Mouse (Mus musculus): ENCODE results near the gene Nthl1. TPM values are rescaled to one million over a fixed set of nuclear protein-coding genes. Genes with fewer than 3 reads are reported as not detected.

Gene Nthl1
- total RNA-seq, 2 experiments from 2014 or later = 2.8 to 3.4 TPM

DNA sequence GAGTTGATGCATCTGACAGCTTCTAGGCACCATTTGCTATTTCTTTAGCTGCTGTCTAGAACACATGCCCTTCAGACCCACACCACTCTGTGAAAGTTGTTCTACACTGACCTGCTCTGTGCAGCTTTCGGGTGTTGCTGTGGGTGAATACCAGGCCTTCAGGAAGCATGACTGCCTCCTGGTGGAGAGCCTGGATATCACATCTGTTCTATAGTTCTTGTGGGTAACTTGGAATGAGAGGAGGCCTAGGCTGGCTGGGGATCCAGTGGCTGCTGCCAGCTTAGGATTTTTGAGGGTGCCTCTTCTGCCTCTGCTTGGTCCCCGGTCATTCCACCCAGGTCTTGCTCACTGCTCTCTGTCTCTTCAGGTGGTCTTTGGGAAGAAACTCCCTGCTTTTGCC is 43.7 kb downstream of the Nthl1 start:
- intact Hi-C loops (cut with DNase I) = loop anchor here (1.0 kb wide), 1 partner anchor 31 kb away; the partner anchor contains the start of gene Tbl3
- DNase-seq (ENCODE audit: low spot score) = no peak

DNA sequence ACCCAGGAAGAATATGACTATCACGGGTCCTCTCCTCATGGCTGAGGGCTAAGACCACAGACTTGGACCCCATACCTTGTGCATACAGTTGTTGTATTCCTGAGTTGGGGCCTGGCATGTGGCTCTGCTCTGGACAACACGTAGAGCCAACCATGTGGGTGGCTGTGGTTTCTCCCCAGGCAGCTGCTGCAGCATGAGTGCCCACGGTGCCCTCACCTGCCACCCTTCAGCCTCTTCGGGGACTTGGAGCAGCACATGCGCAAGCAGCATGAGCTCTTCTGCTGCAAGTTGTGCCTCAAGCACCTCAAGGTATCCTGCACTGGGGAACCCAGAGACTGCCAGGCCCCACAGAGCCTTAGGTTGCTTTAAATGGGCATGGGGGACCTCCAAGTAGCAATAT is 44.4 kb downstream of the Nthl1 start:
- intact Hi-C loops (cut with DNase I) = loop anchor here (1.0 kb wide), 1 partner anchor 30 kb away; the partner anchor contains the start of gene Tbl3
- DNase-seq (ENCODE audit: low spot score) = no peak

GRCm38 (mm10) chr17:24677500-24678080 is 45.1 kb downstream of the Nthl1 start:
- intact Hi-C loops (cut with DNase I) = no loop called here
- no peak for DNase-seq (ENCODE audit: low spot score)

- DNase-seq (ENCODE audit: low spot score) = no peak
- intact Hi-C loops (cut with DNase I) = no loop called here
Measured at GRCm38 (mm10) chr17:24686514-24686913, 54.0 kb downstream of the Nthl1 start.

DNA sequence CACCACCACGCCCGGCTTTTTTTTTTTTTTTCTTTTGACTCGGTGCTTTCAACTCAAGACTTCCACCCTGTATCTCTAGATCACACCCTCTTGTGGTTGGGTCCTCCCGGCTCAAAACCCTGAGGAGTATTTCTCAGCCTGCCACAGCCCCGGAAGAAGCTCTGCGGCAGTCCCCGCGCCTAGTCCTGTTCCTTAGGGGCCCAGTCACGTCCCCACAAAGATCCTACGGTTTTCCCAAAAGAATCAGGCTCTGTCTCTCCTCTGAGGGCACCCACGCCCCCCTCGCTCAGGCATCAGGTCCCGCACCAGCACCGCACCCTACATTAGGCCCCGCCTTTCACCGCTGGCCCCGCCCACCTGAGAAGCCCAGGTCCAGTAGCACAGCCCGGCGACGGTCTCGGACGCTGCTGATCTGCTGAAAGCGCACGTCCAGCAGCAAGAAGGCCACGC is 54.7 kb downstream of the Nthl1 start:
- DNase-seq (ENCODE audit: low spot score) = no peak
- intact Hi-C loops (cut with DNase I) = no loop called here

GRCm38 (mm10) chr17:24687599-24687998 is 55.1 kb downstream of the Nthl1 start:
- intact Hi-C loops (cut with DNase I) = no loop called here
- no peak for DNase-seq (ENCODE audit: low spot score)

Small RNA genes lying within 50 kb of the gene (microRNA-seq; reads per million reads assigned to microRNA genes)
- not detected for gene Gm24589

Other genes with a start within 250 kb of the Nthl1 start
- 10 to 100 TPM; 60.3 to 60.5 TPM for gene Rnps1, start 218.1 kb upstream of the Nthl1 start, total RNA-seq (2021)
- 100 to 1,000 TPM; 409 to 483 TPM for gene Eci1, start 206.0 kb upstream of the Nthl1 start, total RNA-seq (2021)
- 1 to 10 TPM in 1 of 2 experiments, under 1 TPM in 1; 0.78 to 1.2 TPM for gene Dnase1l2, start 189.6 kb upstream of the Nthl1 start, total RNA-seq (2021)
- gene E4f1, start 162.4 kb upstream of the Nthl1 start, total RNA-seq (2021) = 10 to 100 TPM; 11.1 to 11.4 TPM
- 10 to 100 TPM; 42.3 to 43.3 TPM for gene Pgp, start 162.3 kb upstream of the Nthl1 start, total RNA-seq (2021)
- not detected for gene Bricd5, start 158.8 kb upstream of the Nthl1 start, total RNA-seq (2021)
- gene Mlst8, start 153.6 kb upstream of the Nthl1 start, total RNA-seq (2021) = 10 to 100 TPM in 1 of 2 experiments, 1 to 10 TPM in 1; 9.4 to 11.3 TPM
- gene Caskin1, start 144.1 kb upstream of the Nthl1 start, total RNA-seq (2021) = under 1 TPM; 0.14 to 0.39 TPM
- gene Traf7, start 104.7 kb upstream of the Nthl1 start, total RNA-seq (2021) = 10 to 100 TPM; 43.6 to 54.1 TPM
- not detected for gene Rab26, start 98.5 kb upstream of the Nthl1 start, total RNA-seq (2021)
- gene Pkd1, start 82.8 kb upstream of the Nthl1 start, total RNA-seq (2021) = 10 to 100 TPM; 41.2 to 50.6 TPM
- 100 to 1,000 TPM in 1 of 2 experiments, 10 to 100 TPM in 1; 93.9 to 101 TPM for gene Tsc2, start 50 bp upstream of the Nthl1 start, total RNA-seq (2021)
- gene Slc9a3r2, start 17.6 kb downstream of the Nthl1 start, total RNA-seq (2021) = 100 to 1,000 TPM in 1 of 2 experiments, 10 to 100 TPM in 1; 96.0 to 135 TPM
- not detected for gene Npw, start 25.8 kb downstream of the Nthl1 start, total RNA-seq (2021)
- gene Zfp598, start 37.0 kb downstream of the Nthl1 start, total RNA-seq (2021) = 10 to 100 TPM; 17.5 to 17.9 TPM
- gene Syngr3, start 57.3 kb downstream of the Nthl1 start, total RNA-seq (2021) = not detected
- 10 to 100 TPM; 21.9 to 22.1 TPM for gene Gfer, start 63.5 kb downstream of the Nthl1 start, total RNA-seq (2021)
- under 1 TPM; 0.50 to 0.55 TPM for gene Noxo1, start 63.6 kb downstream of the Nthl1 start, total RNA-seq (2021)
- gene Tbl3, start 75.0 kb downstream of the Nthl1 start, total RNA-seq (2021) = 10 to 100 TPM; 16.0 to 16.9 TPM
- not detected for gene Rnf151, start 85.4 kb downstream of the Nthl1 start, total RNA-seq (2021)
- gene Rps2, start 85.4 kb downstream of the Nthl1 start, total RNA-seq (2021) = 100 to 1,000 TPM; 745 to 758 TPM
- gene Ndufb10, start 91.8 kb downstream of the Nthl1 start, total RNA-seq (2021) = 1,000 to 10,000 TPM; 1,080 to 1,118 TPM
- 100 to 1,000 TPM; 375 to 390 TPM for gene Rpl3l, start 95.1 kb downstream of the Nthl1 start, total RNA-seq (2021)
- 100 to 1,000 TPM; 191 to 194 TPM for gene Msrb1, start 104.0 kb downstream of the Nthl1 start, total RNA-seq (2021)
- gene Hs3st6, start 120.3 kb downstream of the Nthl1 start, total RNA-seq (2021) = not detected
- not detected for gene Meiob, start 171.6 kb downstream of the Nthl1 start, total RNA-seq (2021)
- 100 to 1,000 TPM in 1 of 2 experiments, 10 to 100 TPM in 1; 97.1 to 108 TPM for gene Hagh, start 207.5 kb downstream of the Nthl1 start, total RNA-seq (2021)
- 10 to 100 TPM; 88.1 to 88.6 TPM for gene Fahd1, start 217.7 kb downstream of the Nthl1 start, total RNA-seq (2021)
- gene Igfals, start 233.3 kb downstream of the Nthl1 start, total RNA-seq (2021) = 1 to 10 TPM; 6.9 TPM

All from heart, postnatal 25 days (tissue).